Mouse (Mus musculus): ENCODE measurements around the gene Glis2.
"Not testable (repeated sequence)": the region's sequence is repeated elsewhere in the genome, so short reads cannot be mapped to it uniquely, and the experiment has no call there.

Gene Glis2

DNA sequence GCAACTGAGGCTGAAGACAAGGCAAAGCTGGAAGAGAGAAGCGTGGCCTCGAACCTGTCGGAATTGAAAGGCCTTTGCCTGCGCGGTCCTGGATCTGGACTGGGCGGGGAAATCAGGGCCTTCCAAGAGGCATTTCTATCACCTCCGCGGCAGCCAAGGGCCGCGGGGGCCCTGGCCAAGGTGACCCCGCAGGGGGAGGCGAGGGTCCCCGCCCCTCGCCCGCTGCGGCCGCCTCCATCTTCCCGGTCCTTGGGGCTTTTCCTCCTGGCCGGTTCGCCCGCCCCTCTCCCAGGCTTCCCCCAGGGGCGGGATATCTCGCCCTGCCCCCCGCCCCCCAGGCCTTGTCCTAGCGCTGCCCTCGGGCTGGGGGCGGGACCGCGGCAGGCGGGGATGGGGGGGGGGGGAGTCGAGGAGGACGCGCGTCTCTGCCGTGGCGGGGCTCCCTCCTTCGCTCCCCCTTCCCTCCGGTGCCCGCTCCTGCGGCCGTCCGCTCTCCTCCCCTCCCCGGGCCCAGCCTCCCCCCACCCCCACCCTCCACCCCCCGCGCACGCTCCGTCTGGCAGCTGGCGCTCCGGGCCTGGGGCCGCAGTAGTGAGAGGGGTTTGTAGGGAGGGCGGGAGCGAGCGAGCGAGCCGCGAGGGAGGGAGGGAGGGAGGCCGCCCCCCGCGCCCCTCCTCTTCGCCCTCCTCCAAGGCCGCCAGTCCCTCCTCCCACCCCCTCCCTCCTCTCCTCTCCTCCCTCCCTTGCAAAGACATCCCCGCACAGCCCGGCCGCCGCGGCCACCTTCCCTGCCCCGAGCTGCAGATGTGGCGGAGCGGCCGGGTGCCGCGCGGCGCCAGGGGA is at the start of gene Glis2:
TSS of gene Glis2 (plus strand) at position 743 of the 843 bp plus-strand sequence.
- peak; percentile 63 for DNase-seq (ENCODE audit: low read depth)

DNA sequence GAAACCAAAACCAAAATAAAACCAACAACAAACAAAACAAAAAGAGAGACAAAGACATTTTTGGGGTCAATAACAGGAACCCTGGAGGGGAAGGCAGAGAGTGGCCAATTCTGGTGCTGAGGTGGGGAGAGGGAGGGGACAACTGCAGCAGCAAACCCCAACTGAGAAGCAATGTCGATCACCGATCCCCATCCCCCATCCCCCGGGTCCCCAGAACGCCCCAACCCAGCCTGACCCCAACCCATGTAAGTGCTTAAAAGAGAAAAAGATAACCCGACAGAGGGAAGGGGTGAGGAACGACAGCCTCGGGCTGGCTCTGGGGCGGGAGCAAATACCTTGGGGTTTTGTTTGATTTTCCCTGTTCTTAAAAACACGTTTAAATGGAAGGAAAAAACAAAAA is 49.7 kb upstream of the Glis2 start:
- no peak for DNase-seq (ENCODE audit: low read depth)

DNA sequence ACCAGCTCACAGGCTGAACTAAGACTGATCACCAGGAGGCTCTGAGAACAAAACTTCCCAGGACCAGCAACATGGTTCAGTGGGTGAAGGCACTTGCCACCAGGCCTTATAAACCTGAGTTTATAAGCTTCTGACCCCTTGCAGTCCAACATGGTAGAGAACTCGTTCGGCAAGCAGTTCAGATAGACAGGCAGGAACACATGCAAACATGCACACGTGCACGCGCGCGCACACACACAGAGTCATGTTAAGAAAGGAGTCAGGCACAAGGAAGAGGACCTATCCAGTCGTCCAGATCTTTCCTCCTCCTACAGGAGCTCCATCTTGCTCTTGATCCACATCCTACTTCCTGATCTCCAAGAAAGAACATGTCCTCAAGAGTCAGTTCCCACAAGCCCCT is 47.7 kb upstream of the Glis2 start:
- DNase-seq (ENCODE audit: low read depth) = no peak

DNA sequence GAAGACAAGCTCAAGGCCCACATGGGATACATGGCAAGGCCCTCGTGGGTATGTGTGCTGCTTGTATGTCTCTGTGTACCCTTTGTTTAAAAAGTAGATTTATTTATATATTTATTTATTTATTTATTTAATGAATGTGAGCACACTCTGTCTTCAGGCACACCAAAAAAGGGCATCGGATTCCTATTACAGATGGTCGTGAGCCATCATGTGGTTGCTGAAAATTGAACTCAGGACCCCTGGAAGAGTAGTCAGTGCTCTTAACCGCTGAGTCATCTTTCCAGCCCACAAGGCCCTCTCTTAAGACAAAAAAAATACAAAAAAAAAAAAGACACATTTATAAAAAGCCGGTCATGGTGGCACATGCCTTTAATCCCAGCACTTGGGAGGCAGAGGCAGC is 46.9 kb upstream of the Glis2 start:
- no peak for DNase-seq (ENCODE audit: low read depth)

DNA sequence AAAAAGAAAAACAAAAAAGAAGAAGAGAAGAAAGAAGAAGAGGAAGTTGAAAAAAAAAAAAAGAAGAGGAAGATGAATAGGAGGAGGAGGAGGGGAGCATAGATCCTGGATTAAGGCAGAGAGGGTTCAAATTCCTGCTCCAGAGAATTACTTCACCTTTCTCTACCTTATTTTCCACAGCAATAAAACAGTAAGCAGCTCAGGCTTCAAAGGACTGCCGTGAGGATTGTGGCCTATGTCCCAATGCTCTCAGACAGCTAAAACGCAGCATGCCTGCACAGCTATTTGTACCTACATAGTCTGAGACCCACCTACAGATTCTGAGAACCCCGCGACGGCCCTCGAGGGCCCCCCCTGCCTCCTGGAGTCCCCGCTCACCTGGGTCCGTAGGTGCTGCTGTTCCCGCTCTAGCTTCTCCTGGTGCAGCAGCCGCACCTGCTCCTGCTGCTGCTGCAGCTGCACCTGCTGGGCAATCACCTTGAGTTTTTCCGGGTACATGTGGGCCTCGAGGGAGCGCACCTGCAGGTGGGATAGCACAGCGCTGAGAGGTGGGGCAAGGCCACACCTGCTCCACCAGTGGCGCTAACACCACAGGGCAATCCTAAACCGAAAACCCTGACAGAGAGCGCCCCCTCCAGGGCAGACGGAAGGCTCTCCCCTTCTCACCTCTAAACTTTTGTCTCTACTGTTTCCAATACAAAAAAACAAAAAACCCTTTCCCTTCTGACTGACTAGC is 45.4 kb upstream of the Glis2 start:
- DNase-seq (ENCODE audit: low read depth) = peak; percentile 52

DNA sequence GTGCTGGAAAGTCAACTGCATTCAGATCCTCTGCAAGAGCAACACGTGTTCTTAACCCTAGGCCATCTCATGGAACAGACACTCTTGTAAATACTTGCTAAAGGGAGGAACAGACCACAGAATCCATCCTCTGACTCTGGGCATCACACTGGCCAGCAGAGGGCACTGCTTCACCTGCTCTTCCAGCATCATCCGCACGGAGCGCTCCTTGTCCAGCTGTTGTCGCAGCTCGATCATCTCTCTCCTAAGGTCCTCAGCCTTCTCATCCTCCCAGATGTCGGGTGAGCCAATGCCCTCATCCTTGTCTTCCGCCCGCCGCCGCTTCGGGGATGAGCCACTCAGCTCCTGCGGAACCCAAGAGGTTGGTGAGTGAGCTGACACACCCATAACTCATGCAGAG is 43.5 kb upstream of the Glis2 start:
- DNase-seq (ENCODE audit: low read depth) = peak; percentile 78

DNA sequence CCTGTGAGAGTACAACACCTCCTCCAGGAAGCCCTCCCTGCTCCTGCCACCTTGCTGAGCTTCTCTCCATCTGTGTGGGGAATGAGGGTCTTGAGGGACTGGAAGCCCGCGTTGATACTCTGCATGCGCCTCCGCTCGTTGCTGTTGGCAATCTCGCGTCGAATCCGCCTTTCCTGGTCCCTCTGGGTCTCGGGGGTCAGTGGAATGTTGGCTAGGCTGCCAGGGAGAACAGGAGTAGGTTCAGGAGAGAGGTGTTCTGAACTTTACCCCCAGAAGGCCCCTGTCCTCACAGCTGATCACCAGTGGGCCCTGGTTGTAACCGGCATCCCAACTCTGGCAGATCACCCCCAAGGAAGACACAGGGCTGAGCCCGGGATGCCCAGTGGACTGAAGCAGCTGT is 42.6 kb upstream of the Glis2 start:
- DNase-seq (ENCODE audit: low read depth) = no peak

DNA sequence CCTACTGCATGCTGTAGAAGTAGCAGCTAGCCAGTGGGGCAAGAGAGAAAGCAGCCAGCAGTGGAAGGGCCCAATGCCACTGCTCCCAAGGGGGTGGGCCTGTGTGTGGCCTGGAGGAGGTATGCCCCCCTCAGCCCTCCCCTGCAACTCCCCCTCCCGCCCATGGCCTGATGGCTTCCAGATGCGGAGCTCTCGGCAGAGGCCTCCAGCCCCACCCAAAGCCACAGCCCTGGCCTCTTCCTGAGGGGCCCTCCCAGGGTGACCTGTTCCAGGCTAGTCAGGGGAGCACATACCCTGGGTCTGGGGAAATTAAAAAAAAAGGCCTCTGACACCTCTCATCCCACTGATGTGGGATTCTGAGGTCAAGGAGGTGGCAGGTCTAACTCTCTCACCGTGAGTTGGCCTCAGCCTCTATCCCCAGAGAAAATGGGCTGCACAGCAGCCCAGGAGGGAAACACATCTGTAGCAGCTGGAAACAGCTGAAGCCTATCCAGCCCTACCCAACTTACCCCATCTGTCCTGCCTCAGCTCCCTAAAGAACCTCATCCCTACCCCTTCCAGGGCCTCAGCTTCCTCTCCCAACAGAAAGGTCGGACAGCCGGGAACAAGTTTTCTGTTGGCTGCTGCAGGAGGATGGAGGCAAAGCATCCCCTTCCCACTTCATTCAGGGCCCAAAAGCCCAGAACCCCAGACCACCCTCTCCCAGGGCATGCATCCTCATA is 41.5 kb upstream of the Glis2 start:
- DNase-seq (ENCODE audit: low read depth) = peak; percentile 45

DNA sequence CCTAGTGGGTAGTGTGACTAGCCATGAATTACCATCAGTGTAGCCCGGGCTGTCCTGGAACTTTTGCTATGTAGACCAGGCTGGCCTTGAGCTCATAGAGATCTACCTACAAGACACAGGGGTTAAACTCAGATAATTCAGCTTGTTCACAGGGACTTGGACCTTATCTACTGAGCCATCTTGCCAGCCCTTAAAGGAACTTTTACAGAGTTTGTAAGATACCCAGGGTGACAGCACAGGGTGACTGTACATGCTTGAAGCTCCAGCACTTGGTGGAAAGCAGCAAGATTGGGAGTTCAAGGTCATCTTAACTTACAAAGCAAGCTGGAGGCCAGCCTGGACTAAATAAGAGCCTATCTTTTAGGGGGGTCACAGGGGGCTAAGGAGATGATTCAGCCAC is 39.0 kb upstream of the Glis2 start:
- no peak for DNase-seq (ENCODE audit: low read depth)

DNA sequence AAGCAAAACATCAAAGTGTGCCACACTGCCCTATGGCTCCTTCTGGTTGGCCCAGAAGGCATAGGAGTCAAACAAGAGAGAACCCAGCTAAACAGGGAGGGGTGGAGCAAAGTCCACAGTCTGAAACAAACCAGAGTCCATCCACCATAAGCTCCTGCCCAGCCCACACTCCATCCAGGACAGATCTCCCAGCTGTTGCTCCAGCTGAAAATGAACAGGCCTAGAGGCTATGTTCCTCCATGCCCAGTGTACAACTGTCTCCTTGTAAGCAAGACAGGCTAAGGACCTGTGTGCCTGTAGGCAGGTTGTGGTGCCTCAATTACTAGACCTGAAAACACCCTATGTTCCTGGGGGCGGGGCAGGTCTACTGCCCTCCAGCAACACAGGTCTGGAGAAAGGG is 37.4 kb upstream of the Glis2 start:
- no peak for DNase-seq (ENCODE audit: low read depth)

DNA sequence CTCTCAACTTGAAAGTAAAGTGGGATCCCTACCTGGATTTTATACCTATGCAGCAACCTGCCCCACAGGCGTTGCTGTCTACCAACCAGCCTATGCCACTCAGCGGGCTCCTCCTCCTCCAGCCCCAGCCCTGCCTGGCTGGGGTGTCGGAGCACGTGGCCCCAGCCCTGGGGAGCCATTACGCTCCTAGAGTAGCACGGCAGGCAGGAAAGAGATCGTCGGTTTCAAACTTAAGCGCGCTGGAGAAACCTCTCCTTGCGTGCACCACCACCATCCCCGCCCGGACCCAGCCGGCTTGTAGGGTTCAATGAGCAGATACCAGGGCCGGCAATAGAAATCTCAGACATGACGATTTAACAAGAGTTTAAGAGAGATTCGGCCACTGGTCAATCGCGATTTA is 36.6 kb upstream of the Glis2 start:
- DNase-seq (ENCODE audit: low read depth) = peak; percentile 85

DNA sequence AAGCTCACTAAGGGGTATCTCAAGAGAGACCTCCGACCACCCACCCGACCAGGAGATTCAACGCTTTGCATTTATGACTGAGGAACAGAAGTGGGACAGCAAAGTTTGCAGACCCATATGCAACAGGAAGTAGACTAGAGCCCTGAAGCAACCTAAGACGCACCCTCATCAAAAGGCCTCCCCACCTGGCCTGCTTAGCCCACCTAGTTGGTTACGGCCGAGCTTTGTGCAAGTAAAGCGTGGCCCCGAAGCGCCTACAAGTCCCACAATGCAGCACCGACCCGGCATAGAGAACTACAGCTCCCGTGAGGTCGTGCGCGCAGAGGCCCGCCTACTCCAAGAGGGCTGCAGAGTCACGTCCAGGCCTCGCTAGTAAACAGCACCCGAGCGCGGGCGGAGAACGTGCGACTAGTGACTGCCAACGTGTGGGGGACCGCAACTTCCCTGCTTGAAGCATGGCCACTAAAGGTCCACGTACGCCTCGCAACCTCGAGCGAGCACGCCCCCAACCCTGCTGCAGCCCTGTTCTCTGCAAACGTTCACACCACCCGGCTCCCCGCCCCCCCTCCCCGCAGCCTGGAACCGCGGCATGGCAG is 36.0 kb upstream of the Glis2 start:
- peak; percentile 93 for DNase-seq (ENCODE audit: low read depth)

DNA sequence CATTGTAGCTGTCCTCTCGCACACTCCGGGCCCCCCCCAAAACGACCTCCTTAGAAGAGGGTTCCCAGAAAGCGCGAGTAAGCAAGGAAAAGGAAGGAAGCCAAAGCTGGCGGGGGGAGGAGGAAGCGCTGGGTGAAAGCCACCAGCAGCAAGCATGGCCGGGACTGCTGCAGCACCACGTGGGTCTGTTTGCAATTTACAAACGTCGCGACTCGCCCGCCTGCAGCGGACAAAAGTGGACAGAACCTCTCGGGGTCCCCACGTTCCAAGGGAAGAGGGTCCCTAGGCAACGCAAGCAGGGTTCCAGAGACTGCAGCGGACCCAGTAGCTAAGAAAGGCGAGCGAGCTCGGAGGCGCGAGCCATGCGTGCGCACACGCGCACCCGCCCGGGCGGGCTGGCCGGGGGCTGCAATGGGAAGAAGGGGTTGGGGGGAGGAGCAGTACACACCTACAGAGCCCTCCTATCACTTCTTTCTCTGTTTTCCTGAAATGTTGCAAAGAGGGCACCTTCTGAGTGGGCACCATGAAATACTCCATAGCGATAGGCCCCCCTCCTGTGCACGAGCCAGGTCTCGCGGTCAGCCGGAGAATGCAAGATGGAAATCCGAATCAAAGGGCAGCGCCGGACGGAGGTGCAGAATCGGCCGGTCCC is 35.4 kb upstream of the Glis2 start:
- DNase-seq (ENCODE audit: low read depth) = no peak

DNA sequence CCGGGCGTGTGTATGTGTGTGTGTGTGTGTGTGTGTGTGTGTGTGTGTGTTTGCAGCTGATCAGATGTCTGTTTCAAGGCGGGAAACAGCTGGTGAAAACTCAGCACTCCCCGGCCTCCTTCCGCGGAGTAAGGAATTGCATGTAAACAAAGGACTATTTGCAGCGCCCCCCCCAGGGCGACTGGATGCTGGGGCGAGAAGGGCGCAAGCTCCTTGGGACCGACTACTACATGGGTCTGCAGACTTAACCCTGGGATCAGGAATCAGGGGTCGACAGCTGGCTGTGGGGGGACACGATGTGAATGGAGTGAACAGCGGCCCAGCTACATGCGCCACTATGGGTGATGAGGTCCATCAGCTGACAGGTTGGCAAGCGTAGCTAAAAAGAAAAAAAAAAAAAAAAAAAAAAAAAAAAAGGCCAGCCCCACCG is 34.8 kb upstream of the Glis2 start, which contains the start of gene Tfap4:
TSS of gene Tfap4 (minus strand) at position 140 of the 430 bp plus-strand sequence.
- peak; percentile 90 for DNase-seq (ENCODE audit: low read depth)

DNA sequence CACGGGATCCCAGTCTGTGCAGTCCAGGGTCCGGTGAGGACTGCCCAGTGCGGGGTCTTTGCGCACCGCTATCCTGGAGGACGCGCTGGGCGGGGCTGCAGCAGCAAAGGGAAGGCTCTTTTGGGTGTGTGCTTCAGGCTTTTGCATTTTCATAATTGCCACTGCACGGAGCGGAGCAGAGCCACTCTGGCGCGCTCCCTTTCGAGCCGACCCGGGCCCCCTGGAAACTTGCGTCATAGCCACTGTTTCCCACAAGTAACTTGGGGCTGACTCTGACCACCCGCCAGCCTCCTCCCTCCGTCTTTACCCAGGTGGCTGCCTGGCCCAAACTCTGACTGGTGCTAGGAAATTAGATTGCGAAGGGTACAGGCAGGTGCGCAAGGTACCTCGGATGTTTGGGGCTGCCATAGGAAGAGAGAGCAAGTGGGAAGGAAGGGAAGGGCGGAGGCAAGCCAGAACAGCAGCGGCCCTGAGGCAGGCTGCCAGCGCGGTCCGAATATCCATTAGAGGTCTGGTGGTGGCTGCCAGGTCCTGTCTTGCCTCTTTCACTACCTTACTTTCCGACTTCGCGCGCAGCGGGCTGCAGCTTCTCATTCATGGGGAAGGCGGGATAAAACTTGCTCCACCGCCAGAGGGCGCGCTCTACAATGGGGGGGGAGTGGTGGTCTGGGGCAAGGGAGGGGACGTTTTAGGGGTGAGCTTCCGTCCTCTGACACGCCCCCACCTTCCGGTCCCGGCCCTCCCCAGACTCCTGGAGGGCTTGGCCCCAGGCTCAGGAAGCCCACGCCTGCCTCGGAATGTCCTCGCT is 34.2 kb upstream of the Glis2 start:
- DNase-seq (ENCODE audit: low read depth) = peak; percentile 86

DNA sequence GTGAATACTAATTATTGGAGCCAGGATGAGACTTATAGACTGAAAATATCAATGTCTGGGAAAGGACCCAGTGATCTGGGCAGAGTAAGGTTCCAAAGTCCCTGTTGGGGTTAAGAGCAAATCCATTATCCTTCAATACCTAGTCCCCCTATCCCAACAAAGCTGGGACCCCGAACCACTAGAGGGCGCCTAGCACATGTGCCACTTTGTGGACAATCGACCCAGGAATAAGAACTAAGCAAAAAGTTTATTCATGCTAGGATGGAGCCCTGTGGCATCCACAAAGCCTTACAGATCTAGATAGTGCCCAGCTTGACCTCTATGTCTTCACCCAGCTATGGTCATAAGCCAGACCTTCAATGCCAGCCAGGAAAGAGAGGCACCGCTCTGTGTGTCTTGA is 26.6 kb upstream of the Glis2 start:
- peak; percentile 89 for DNase-seq (ENCODE audit: low read depth)

DNA sequence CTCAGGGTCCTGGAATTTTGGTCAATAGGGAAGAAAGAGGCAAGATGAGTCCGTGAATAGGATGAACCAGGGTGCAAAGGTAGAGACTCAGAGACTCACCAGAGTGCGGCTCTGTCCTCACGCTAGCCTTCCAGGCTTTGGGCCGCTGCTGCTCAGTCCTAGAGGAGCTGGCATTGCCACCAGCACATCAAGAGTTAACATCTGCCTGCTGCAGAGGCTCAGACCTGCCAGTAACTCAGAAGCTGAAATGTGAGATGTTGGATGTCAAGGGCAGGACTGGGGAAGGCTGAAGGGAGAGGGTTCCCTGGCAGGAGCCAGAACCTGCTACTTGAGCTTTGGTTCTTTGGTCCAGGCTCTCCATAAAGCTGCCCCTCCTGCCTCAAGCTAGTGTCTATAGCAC is 23.8 kb upstream of the Glis2 start:
- no peak for DNase-seq (ENCODE audit: low read depth)

DNA sequence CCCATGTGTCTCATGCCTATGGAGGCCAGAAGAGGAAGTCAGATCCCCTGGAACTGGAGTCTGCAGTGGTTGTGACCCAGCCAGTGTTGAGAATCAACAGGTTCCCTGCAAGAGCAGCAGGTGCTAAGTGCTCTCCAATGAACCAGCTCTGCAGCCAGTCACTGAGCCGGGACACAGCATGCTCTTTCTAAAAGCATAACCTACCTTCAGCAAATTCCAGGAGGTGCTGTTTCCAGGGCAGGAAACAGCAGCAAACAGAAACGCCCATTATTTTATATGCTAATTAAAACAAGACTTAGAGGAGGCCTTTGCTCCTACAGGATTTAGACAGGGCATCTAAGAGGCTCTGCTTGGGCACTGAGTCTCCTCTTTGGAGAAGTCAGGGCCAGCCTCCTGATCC is 18.5 kb upstream of the Glis2 start:
- DNase-seq (ENCODE audit: low read depth) = no peak

DNA sequence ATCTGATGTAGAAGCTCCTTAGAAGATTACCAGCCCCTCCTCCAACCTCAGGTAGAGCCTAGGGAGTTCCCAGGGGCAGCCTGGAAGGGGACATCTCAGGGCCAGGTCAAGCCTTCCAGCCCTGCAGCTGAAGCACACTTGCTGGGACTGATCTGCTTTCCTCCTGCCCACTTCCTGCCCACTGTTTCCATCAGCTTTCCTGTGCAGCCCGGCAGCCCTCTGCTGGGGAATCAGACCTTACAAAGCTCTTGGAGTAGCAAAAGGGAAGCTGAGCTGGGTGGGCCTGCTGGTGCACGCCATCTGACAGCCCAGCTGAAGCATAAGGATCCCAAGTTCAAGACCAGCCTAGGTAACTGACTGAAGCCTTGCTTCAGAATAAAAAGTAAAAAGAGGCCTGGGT is 17.6 kb upstream of the Glis2 start:
- peak; percentile 61 for DNase-seq (ENCODE audit: low read depth)

DNA sequence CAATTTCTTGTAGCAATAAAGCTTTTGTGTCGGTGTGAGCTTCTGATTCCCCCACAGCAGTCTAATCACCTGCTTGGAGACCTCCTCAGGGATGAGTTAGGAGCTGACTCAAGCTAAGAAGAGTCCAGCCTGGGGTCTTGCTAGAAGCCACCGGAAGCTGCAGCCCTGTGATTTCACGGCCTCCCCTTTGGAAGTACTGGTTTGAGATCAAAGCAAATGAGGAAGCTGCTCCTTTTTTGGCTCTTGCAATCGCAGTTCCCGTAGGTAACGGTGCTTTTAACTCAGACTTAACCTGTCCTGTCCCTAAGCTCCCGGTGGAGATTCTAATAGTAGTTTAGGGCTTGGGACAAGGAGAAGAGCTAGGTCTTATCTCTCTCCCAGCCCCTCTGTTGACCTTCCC is 15.9 kb upstream of the Glis2 start:
- DNase-seq (ENCODE audit: low read depth) = no peak

DNA sequence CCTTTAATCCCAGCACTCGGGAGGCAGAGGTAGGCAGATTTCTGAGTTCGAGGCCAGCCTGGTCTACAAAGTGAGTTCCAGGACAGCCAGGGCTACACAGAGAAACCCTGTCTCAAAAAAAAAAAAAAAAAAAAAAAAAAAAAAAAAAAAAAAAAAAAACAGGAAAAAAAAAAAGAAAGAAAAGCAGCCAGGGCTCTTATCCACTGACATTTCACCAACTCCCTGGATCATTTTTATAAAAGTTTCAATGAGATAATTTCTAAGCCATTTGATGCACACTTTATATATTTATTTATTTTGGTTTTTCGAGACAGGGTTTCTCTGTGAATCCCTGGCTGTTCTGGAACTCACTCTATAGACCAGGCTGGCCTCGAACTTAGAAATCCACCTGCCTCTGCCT is 13.3 kb upstream of the Glis2 start:
- DNase-seq (ENCODE audit: low read depth) = not testable (repeated sequence)

All from induced T-regulatory cell, adult 2 months (primary cell).